Mouse (Mus musculus): ENCODE data around the gene Mtmr1. TPM values are rescaled to one million over a fixed set of nuclear protein-coding genes. Genes with fewer than 3 reads are reported as not detected.

The Mtmr1 gene
- polyA plus RNA-seq, 1 experiment from 2014 or later: 17.9 TPM

DNA sequence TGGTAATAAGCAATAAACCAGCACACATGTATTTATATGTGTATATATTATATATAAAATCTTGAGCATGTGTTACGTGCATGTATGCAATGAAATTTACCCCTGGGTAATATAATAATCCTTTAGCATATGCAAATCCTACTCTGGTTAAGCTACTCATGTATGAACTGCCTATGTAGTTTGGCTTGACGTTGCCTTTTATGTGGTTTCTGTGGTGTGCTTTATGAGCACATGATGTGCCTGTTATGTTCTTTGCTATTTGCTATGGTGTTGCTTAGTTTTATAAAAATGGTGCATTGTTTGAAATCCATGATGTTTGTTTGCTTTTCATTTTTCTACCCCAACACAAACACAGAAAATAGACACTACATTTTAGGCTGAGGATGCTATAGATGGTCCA, 13.9 kb downstream of the Mtmr1 start:
- no peak for DNase-seq (ENCODE audit: low spot score)
- WGBS: 75% methylated on average over 2 of the region's 2 CpGs

DNA sequence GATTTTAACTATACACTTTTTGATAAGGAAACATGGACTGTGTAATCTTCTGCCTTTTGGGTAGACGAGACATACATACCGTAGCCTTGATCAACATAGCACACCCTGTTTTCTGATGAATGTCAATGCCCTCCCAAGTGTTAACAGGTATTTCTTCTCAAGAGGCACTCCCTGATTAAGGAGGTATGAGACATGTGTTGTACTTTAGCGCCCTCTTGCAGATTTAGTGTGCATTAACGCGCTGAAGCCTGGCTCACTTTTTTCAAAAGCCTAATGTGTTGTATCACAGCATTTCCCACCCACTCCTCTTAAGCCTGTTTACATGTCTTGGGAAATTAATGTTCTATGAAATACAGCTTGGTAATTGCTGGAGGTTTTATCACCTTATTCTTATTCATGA, 17.0 kb downstream of the Mtmr1 start:
- no peak overlapping the region for H3K4me3 ChIP-seq (ENCODE audit: low read depth, low read length)
- no peaks in the 10 kb centered on the region for H3K36me3 ChIP-seq (ENCODE audit: control insufficient read depth, insufficient read depth, low read length)
- no peak overlapping the region for H3K4me2 ChIP-seq (ENCODE audit: low read depth, low read length)
- ATAC-seq (ENCODE audit: low read depth): no peak
- H3K27me3 ChIP-seq (replicated peaks; ENCODE audit: control insufficient read depth, insufficient read depth, low read length): no peaks in the 10 kb centered on the region
- H3K9ac ChIP-seq (ENCODE audit: low read depth, low read length): no peak overlapping the region
- WGBS: 40% methylated on average over 5 of the region's 5 CpGs
- no peak overlapping the region for H3K27ac ChIP-seq (replicated peaks; ENCODE audit: low read depth, low read length)
- H3K4me1 ChIP-seq (ENCODE audit: control insufficient read depth, insufficient read depth, low read length): no peaks in the 10 kb centered on the region
- DNase-seq (ENCODE audit: low spot score): peak; percentile 22
- no peaks in the 10 kb centered on the region for H3K9me3 ChIP-seq (ENCODE audit: control insufficient read depth, low read length)

More for the DNA sequence above, 13.9 kb downstream of the Mtmr1 start:
- no peak overlapping the region for H3K9ac ChIP-seq (ENCODE audit: low read depth, low read length)
- H3K4me1 ChIP-seq (ENCODE audit: control insufficient read depth, insufficient read depth, low read length): no peaks in the 10 kb centered on the region
- H3K27me3 ChIP-seq (replicated peaks; ENCODE audit: control insufficient read depth, insufficient read depth, low read length): no peaks in the 10 kb centered on the region
- no peaks in the 10 kb centered on the region for H3K36me3 ChIP-seq (ENCODE audit: control insufficient read depth, insufficient read depth, low read length)
- no peak overlapping the region for H3K4me2 ChIP-seq (ENCODE audit: low read depth, low read length)
- ATAC-seq (ENCODE audit: low read depth): no peak
- H3K4me3 ChIP-seq (ENCODE audit: low read depth, low read length): no peak overlapping the region
- no peak overlapping the region for H3K27ac ChIP-seq (replicated peaks; ENCODE audit: low read depth, low read length)
- no peaks in the 10 kb centered on the region for H3K9me3 ChIP-seq (ENCODE audit: control insufficient read depth, low read length)

DNA sequence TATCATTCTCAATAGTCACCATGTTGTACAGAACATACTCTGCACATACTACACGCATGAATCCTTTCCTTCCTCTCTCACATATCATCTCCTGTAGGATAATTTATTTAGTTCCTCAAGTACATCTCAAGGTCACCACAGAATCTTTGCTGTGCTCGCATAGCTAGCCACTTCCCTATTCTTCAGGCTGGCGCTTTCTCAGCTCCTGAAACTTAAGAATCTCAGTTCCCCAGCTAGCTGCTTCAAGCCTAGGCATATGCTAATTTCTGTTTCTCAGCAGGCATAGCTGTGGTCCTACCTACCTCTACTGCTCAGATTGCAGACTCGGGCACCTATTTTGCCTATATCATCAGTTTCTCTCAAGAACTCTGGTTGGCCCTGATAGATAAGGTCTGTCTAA, 31.8 kb downstream of the Mtmr1 start:
- Histone ChIP-seq H3K9me3 (ENCODE audit: control insufficient read depth, low read length) (no peaks in the 10 kb centered on the region), H3K27ac (replicated peaks; ENCODE audit: low read depth, low read length) (no peak overlapping the region), H3K9ac (ENCODE audit: low read depth, low read length) (no peak overlapping the region), H3K4me3 (ENCODE audit: low read depth, low read length) (no peak overlapping the region), H3K27me3 (replicated peaks; ENCODE audit: control insufficient read depth, insufficient read depth, low read length) (no peaks in the 10 kb centered on the region; the same call in 1 of the 2 replicates), H3K36me3 (ENCODE audit: control insufficient read depth, insufficient read depth, low read length) (no peaks in the 10 kb centered on the region), H3K4me2 (ENCODE audit: low read depth, low read length) (no peak overlapping the region), H3K4me1 (ENCODE audit: control insufficient read depth, insufficient read depth, low read length) (no peaks in the 10 kb centered on the region)
- WGBS: 77% methylated on average over 4 of the region's 4 CpGs
- DNase-seq (ENCODE audit: low spot score) (no peak), ATAC-seq (ENCODE audit: low read depth) (no peak)

DNA sequence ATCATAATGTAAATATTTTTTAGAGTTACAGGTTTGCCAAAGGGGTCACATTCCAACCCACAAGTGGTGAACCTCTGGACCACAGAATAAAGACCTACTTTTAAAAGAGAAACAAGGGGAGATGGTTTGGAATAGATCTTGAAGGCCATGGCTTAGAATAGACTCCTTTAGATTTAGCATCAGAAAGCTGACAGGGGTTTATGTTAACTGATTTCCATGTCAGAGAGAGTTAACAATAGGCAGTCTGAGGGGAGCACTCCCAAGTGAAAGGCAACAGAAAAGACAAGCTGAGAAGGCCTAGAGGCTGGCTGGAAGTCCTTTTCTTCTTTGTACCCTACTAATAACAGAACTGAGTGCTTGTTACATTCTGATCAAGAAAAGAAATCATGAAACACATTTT, 41.7 kb downstream of the Mtmr1 start:
- H3K4me2 ChIP-seq (ENCODE audit: low read depth, low read length): no peak overlapping the region
- no peaks in the 10 kb centered on the region for H3K27me3 ChIP-seq (replicated peaks; ENCODE audit: control insufficient read depth, insufficient read depth, low read length)
- H3K9ac ChIP-seq (ENCODE audit: low read depth, low read length): no peak overlapping the region
- H3K4me1 ChIP-seq (ENCODE audit: control insufficient read depth, insufficient read depth, low read length): no peaks in the 10 kb centered on the region
- no peak overlapping the region for H3K4me3 ChIP-seq (ENCODE audit: low read depth, low read length)
- H3K36me3 ChIP-seq (ENCODE audit: control insufficient read depth, insufficient read depth, low read length): no peaks in the 10 kb centered on the region
- H3K27ac ChIP-seq (replicated peaks; ENCODE audit: low read depth, low read length): no peak overlapping the region
- no peak for ATAC-seq (ENCODE audit: low read depth)
- DNase-seq (ENCODE audit: low spot score): no peak
- no peaks in the 10 kb centered on the region for H3K9me3 ChIP-seq (ENCODE audit: control insufficient read depth, low read length)

DNA sequence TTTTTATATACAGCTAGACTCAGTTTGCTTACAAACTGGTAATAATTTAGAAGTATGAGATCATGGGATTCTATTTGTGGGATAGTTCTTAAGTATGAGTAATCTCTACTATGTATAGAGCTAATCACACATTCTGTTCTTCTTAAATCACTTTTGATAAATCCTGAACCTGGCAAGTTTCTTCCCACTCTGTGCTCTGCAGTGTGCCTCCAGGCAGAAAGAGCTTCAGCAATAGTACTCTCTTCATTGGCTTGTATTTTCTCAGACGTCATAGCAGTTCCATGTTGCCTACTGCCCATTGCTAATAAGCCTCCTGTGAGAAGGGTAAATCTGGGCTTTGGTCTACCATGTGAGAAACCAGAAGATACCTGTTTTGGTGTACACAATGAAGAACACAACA, 43.8 kb downstream of the Mtmr1 start:
- H3K27ac ChIP-seq (replicated peaks; ENCODE audit: low read depth, low read length): no peak overlapping the region
- H3K9me3 ChIP-seq (ENCODE audit: control insufficient read depth, low read length): no peaks in the 10 kb centered on the region
- no peak for ATAC-seq (ENCODE audit: low read depth)
- H3K4me2 ChIP-seq (ENCODE audit: low read depth, low read length): no peak overlapping the region
- WGBS: 62% methylated on average over 1 of the region's 1 CpGs
- no peaks in the 10 kb centered on the region for H3K36me3 ChIP-seq (ENCODE audit: control insufficient read depth, insufficient read depth, low read length)
- H3K4me3 ChIP-seq (ENCODE audit: low read depth, low read length): no peak overlapping the region
- no peaks in the 10 kb centered on the region for H3K4me1 ChIP-seq (ENCODE audit: control insufficient read depth, insufficient read depth, low read length)
- no peak overlapping the region for H3K9ac ChIP-seq (ENCODE audit: low read depth, low read length)
- no peak for DNase-seq (ENCODE audit: low spot score)
- no peaks in the 10 kb centered on the region for H3K27me3 ChIP-seq (replicated peaks; ENCODE audit: control insufficient read depth, insufficient read depth, low read length)

DNA sequence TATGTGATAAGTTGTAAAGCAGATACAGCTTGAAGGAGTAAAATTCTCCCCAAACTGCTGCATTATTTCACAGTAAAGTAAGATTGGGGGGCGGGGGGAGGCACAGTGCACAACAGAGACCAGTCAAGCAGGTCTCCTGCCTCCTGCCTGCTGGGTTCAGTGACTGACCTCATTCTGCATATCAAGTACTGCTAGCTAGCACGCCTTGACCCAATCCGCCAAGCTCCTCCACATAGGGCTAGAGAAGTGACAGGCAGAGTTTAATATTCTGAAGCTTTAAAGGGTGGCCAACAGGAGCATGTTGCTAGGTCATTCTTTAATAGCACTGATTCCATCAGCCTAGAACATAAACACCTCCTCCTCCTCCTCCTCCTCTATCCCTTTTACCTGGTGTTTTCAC, 48.2 kb downstream of the Mtmr1 start:
- Histone ChIP-seq H3K9me3 (ENCODE audit: control insufficient read depth, low read length) (no peaks in the 10 kb centered on the region), H3K9ac (ENCODE audit: low read depth, low read length) (no peak overlapping the region), H3K4me3 (ENCODE audit: low read depth, low read length) (no peak overlapping the region), H3K4me2 (ENCODE audit: low read depth, low read length) (no peak overlapping the region), H3K4me1 (ENCODE audit: control insufficient read depth, insufficient read depth, low read length) (no peaks in the 10 kb centered on the region), H3K36me3 (ENCODE audit: control insufficient read depth, insufficient read depth, low read length) (0 out of 2 replicates have a peak, but pooled peaks cover 5% of the 10 kb centered on the region), H3K27me3 (replicated peaks; ENCODE audit: control insufficient read depth, insufficient read depth, low read length) (no peaks in the 10 kb centered on the region), H3K27ac (replicated peaks; ENCODE audit: low read depth, low read length) (no peak overlapping the region)
- DNase-seq (ENCODE audit: low spot score) (no peak), ATAC-seq (ENCODE audit: low read depth) (no peak)
- WGBS: 69% methylated on average over 3 of the region's 3 CpGs

DNA sequence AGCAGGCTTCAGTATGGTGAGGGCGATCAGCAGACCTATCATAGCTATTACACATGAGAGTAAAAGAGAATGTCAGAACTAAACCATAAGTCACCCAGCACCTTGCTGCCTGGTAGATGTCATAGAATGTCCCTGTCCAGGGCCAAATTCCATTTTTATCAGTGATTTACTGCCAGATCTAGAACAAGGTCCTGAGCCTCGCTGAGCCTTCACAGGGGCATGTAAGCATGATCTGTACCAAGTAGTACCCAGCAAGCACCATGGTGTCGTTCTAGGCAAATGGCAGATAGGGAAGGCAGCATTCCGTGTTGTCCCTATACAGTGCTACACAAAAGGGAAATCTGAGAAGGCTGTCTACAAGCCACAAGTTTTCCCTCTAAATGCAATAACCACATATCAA, 49.1 kb downstream of the Mtmr1 start:
- no peak overlapping the region for H3K4me2 ChIP-seq (ENCODE audit: low read depth, low read length)
- no peaks in the 10 kb centered on the region for H3K4me1 ChIP-seq (ENCODE audit: control insufficient read depth, insufficient read depth, low read length)
- ATAC-seq (ENCODE audit: low read depth): no peak
- H3K9me3 ChIP-seq (ENCODE audit: control insufficient read depth, low read length): no peaks in the 10 kb centered on the region
- no peak overlapping the region for H3K4me3 ChIP-seq (ENCODE audit: low read depth, low read length)
- H3K27me3 ChIP-seq (replicated peaks; ENCODE audit: control insufficient read depth, insufficient read depth, low read length): no peaks in the 10 kb centered on the region
- no peak for DNase-seq (ENCODE audit: low spot score)
- H3K36me3 ChIP-seq (ENCODE audit: control insufficient read depth, insufficient read depth, low read length): 0 out of 2 replicates have a peak, but pooled peaks cover 5% of the 10 kb centered on the region
- H3K9ac ChIP-seq (ENCODE audit: low read depth, low read length): no peak overlapping the region
- WGBS: 84% methylated on average over 4 of the region's 4 CpGs
- H3K27ac ChIP-seq (replicated peaks; ENCODE audit: low read depth, low read length): no peak overlapping the region

DNA sequence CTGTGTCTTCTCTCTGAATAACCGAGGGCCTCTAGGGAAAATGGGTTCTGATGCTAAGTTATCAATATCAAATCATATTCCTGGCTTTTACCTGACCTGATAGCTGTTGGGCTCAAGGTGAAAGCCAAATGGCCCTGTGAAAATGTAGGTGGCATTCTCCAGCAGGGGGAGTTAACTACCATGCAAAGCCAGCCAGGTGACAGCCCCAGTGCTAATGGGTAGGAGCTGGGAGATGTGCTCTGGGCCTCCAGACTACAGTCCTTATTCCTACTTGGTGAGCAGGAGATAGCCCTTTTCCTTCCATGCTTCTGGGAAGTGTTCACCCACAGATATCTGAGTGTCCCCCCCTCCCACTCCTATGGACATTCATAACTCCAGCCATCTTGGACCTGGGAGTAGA, 60.3 kb downstream of the Mtmr1 start:
- DNase-seq (ENCODE audit: low spot score): peak; percentile 1
- Histone ChIP-seq H3K36me3 (ENCODE audit: control insufficient read depth, insufficient read depth, low read length) (peaks cover 4% of the 10 kb centered on the region; the same call in 1 of the 2 replicates), H3K27me3 (replicated peaks; ENCODE audit: control insufficient read depth, insufficient read depth, low read length) (no peaks in the 10 kb centered on the region), H3K4me1 (ENCODE audit: control insufficient read depth, insufficient read depth, low read length) (no peaks in the 10 kb centered on the region), H3K9me3 (ENCODE audit: control insufficient read depth, low read length) (no peaks in the 10 kb centered on the region), H3K9ac (ENCODE audit: low read depth, low read length) (no peak overlapping the region), H3K4me3 (ENCODE audit: low read depth, low read length) (no peak overlapping the region), H3K4me2 (ENCODE audit: low read depth, low read length) (no peak overlapping the region), H3K27ac (replicated peaks; ENCODE audit: low read depth, low read length) (no peak overlapping the region)
- WGBS: 60% methylated on average over 1 of the region's 1 CpGs
- ATAC-seq (ENCODE audit: low read depth): no peak

DNA sequence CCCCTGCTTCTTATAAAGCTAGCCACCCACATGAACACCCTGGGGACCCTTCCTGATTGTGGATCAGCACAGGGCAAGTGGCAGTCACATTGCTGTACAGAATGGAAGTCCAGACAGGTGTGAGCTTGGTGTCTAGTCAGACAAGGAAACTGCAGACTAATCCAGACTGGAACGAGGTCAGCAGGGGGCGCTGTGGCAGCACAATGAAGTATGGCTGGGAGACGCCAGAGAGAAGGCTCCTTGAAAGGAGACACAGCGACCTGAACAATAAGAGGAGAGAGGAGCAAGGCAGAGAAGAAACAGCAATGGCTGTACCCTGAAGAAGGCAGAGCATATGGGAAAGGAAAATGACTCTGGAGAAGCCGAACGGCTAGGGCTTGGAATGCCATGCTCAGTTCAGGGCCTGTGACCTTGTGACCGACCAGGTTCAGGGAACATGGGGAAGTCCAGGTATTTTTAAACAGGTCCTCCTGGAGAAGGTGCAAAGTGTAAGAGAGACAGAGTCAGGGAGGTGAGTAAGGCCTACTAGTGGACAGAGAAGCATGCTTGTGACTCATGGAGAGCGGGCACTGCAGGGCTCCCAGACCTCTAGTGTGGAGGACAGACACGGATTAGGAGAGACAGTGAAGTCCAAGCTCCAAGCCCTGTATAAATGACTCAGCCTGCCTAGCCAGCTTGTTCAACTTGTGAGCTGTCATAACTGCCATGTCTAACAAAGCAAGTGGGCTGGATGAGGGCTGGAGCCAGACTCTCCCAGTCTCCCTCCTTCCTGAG, 61.4 kb downstream of the Mtmr1 start:
- Histone ChIP-seq H3K4me2 (ENCODE audit: low read depth, low read length) (no peak overlapping the region), H3K9ac (ENCODE audit: low read depth, low read length) (no peak overlapping the region), H3K27me3 (replicated peaks; ENCODE audit: control insufficient read depth, insufficient read depth, low read length) (no peaks in the 10 kb centered on the region), H3K9me3 (ENCODE audit: control insufficient read depth, low read length) (no peaks in the 10 kb centered on the region), H3K4me1 (ENCODE audit: control insufficient read depth, insufficient read depth, low read length) (no peaks in the 10 kb centered on the region), H3K36me3 (ENCODE audit: control insufficient read depth, insufficient read depth, low read length) (peaks cover 4% of the 10 kb centered on the region; the same call in 1 of the 2 replicates), H3K4me3 (ENCODE audit: low read depth, low read length) (no peak overlapping the region), H3K27ac (replicated peaks; ENCODE audit: low read depth, low read length) (no peak overlapping the region)
- 41% methylated on average over 9 of the region's 9 CpGs for WGBS
- ATAC-seq (ENCODE audit: low read depth) (peak; percentile 71), DNase-seq (ENCODE audit: low spot score) (peak; percentile 72)
